Mouse (Mus musculus): ENCODE measurements at regions not wholly inside any gene's neighbourhood (a gene's known extent, or its start where the extent isn't known, plus 50 kb on each side); places are given as distances from the start of the nearest gene placed in this dataset.

DNA sequence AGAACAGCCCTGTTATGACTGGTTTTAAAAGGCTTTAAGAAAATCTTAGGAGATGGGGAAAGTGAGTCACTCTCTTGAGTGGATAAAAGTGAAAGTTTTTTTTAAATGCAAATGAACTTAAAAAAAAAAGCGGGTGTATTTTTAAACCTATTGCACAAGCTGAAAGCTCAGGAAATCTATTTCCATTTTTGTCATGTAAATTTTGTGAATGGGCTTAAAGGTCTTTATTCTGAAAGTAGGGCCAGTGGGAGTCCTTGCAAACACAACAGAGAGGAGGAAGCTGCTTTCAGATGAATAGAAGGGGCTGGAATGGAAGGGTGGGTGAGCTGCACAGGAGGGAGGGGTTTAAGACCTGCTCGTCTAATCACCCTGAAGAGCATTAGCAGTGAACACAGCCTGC, 62.9 kb downstream of the Fam84a start:
- Histone ChIP-seq H3K27me3 (ENCODE audit: control insufficient read depth, insufficient read depth, insufficient read length) (no peaks in the 10 kb centered on the region), H3K79me2 (ENCODE audit: control insufficient read depth, insufficient read depth) (no peaks in the 10 kb centered on the region), H3K36me3 (ENCODE audit: control insufficient read depth, insufficient read depth) (no peaks in the 10 kb centered on the region), H3K79me3 (ENCODE audit: low read depth) (no peaks in the 10 kb centered on the region), H3K4me3 (ENCODE audit: insufficient read depth, poor library complexity, severe bottlenecking) (no peak overlapping the region), H3ac (ENCODE audit: control insufficient read depth, insufficient read length, low read depth) (no peak overlapping the region)
- no peak for TF ChIP-seq FOSL1 (IDR thresholded peaks at IDR 0.05; ENCODE audit: insufficient read depth, low read length, poor library complexity, severe bottlenecking)
- TF ChIP-seq MYOG (IDR thresholded peaks at IDR 0.05; ENCODE audit: control insufficient read depth, extremely low read depth, insufficient read length) = no peak

GRCm38 (mm10) chr12:14082771-14083170, 69.1 kb downstream of the Fam84a start:
- no peak for TF ChIP-seq MAX (IDR thresholded peaks at IDR 0.05)
- no peak for TF ChIP-seq FOSL1 (IDR thresholded peaks at IDR 0.05; ENCODE audit: insufficient read depth, low read length, poor library complexity, severe bottlenecking)
- no peak for TF ChIP-seq CEBPB (IDR thresholded peaks at IDR 0.05; ENCODE audit: low read depth)
- TF ChIP-seq MYOG (IDR thresholded peaks at IDR 0.05; ENCODE audit: control insufficient read depth, extremely low read depth, insufficient read length) = no peak
- no peak for TF ChIP-seq MYOD1 (IDR thresholded peaks at IDR 0.05; ENCODE audit: control insufficient read depth, insufficient read length, low read depth)
- TF ChIP-seq USF1 (IDR thresholded peaks at IDR 0.05; ENCODE audit: low read depth) = no peak
- no peak for TF ChIP-seq CTCF (IDR thresholded peaks at IDR 0.05; ENCODE audit: control insufficient read depth, insufficient read depth, insufficient read length)
- no peaks in the 10 kb centered on the region for H3K79me3 ChIP-seq (ENCODE audit: low read depth)
- no peak overlapping the region for H3ac ChIP-seq (ENCODE audit: control insufficient read depth, insufficient read length, low read depth)
- H3K79me2 ChIP-seq (ENCODE audit: control insufficient read depth, insufficient read depth) = no peaks in the 10 kb centered on the region
- no peaks in the 10 kb centered on the region for H3K36me3 ChIP-seq (ENCODE audit: control insufficient read depth, insufficient read depth)
- no peak overlapping the region for H3K4me3 ChIP-seq (ENCODE audit: insufficient read depth, poor library complexity, severe bottlenecking)
- H3K27me3 ChIP-seq (ENCODE audit: control insufficient read depth, insufficient read depth, insufficient read length) = no peaks in the 10 kb centered on the region

- H3K27me3 ChIP-seq (ENCODE audit: control insufficient read depth, insufficient read depth, insufficient read length) = no peaks in the 10 kb centered on the region
- TF ChIP-seq CTCF (IDR thresholded peaks at IDR 0.05; ENCODE audit: control insufficient read depth, insufficient read depth, insufficient read length) = no peak
- no peak for TF ChIP-seq MYOD1 (IDR thresholded peaks at IDR 0.05; ENCODE audit: control insufficient read depth, insufficient read length, low read depth)
- TF ChIP-seq MYOG (IDR thresholded peaks at IDR 0.05; ENCODE audit: control insufficient read depth, extremely low read depth, insufficient read length) = no peak
- TF ChIP-seq MAX (IDR thresholded peaks at IDR 0.05) = no peak
- no peak for TF ChIP-seq FOSL1 (IDR thresholded peaks at IDR 0.05; ENCODE audit: insufficient read depth, low read length, poor library complexity, severe bottlenecking)
- TF ChIP-seq CEBPB (IDR thresholded peaks at IDR 0.05; ENCODE audit: low read depth) = no peak
- no peak for TF ChIP-seq USF1 (IDR thresholded peaks at IDR 0.05; ENCODE audit: low read depth)
- no peaks in the 10 kb centered on the region for H3K79me2 ChIP-seq (ENCODE audit: control insufficient read depth, insufficient read depth)
- H3K36me3 ChIP-seq (ENCODE audit: control insufficient read depth, insufficient read depth) = no peaks in the 10 kb centered on the region
- H3K79me3 ChIP-seq (ENCODE audit: low read depth) = no peaks in the 10 kb centered on the region
- no peak overlapping the region for H3ac ChIP-seq (ENCODE audit: control insufficient read depth, insufficient read length, low read depth)
- no peak overlapping the region for H3K4me3 ChIP-seq (ENCODE audit: insufficient read depth, poor library complexity, severe bottlenecking)
Observed at GRCm38 (mm10) chr12:14079892-14080291, 72.0 kb downstream of the Fam84a start.

GRCm38 (mm10) chr12:14069049-14069448, 82.8 kb downstream of the Fam84a start:
- no peak for TF ChIP-seq MAX (IDR thresholded peaks at IDR 0.05)
- no peak for TF ChIP-seq MYOG (IDR thresholded peaks at IDR 0.05; ENCODE audit: control insufficient read depth, extremely low read depth, insufficient read length)
- no peak for TF ChIP-seq MYOD1 (IDR thresholded peaks at IDR 0.05; ENCODE audit: control insufficient read depth, insufficient read length, low read depth)
- no peak for TF ChIP-seq FOSL1 (IDR thresholded peaks at IDR 0.05; ENCODE audit: insufficient read depth, low read length, poor library complexity, severe bottlenecking)
- no peak for TF ChIP-seq CTCF (IDR thresholded peaks at IDR 0.05; ENCODE audit: control insufficient read depth, insufficient read depth, insufficient read length)
- TF ChIP-seq CEBPB (IDR thresholded peaks at IDR 0.05; ENCODE audit: low read depth) = no peak
- TF ChIP-seq USF1 (IDR thresholded peaks at IDR 0.05; ENCODE audit: low read depth) = no peak
- Histone ChIP-seq H3K79me3 (ENCODE audit: low read depth) (no peaks in the 10 kb centered on the region), H3K27me3 (ENCODE audit: control insufficient read depth, insufficient read depth, insufficient read length) (no peaks in the 10 kb centered on the region), H3K79me2 (ENCODE audit: control insufficient read depth, insufficient read depth) (no peaks in the 10 kb centered on the region), H3K36me3 (ENCODE audit: control insufficient read depth, insufficient read depth) (no peaks in the 10 kb centered on the region), H3ac (ENCODE audit: control insufficient read depth, insufficient read length, low read depth) (no peak overlapping the region), H3K4me3 (ENCODE audit: insufficient read depth, poor library complexity, severe bottlenecking) (no peak overlapping the region)

DNA sequence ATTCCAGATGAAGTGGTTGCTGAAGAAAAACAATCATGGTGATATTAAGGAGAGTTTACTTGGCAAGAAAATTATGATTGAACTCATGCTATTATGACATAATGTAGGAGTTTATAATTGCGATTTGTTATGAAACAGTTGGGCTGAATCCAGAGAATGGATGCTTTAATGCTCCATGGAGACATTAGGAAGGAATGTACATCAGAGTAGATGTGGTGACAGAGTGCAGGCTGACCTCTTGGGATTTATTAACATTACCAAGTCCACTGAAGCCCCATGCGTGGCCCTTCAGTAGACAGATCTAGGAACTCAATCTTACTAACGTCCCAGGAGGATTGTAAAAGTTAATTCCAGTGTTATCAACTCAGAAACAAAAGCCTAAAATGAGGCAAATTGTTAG, 86.5 kb downstream of the Fam84a start:
- no peaks in the 10 kb centered on the region for H3K79me3 ChIP-seq (ENCODE audit: low read depth)
- no peaks in the 10 kb centered on the region for H3K27me3 ChIP-seq (ENCODE audit: control insufficient read depth, insufficient read depth, insufficient read length)
- no peak for TF ChIP-seq CTCF (IDR thresholded peaks at IDR 0.05; ENCODE audit: control insufficient read depth, insufficient read depth, insufficient read length)
- TF ChIP-seq CEBPB (IDR thresholded peaks at IDR 0.05; ENCODE audit: low read depth) = peak; percentile 13

GRCm38 (mm10) chr12:14063276-14063675, 88.6 kb downstream of the Fam84a start:
- Histone ChIP-seq H3K79me2 (ENCODE audit: control insufficient read depth, insufficient read depth) (no peaks in the 10 kb centered on the region), H3ac (ENCODE audit: control insufficient read depth, insufficient read length, low read depth) (no peak overlapping the region), H3K79me3 (ENCODE audit: low read depth) (no peaks in the 10 kb centered on the region), H3K36me3 (ENCODE audit: control insufficient read depth, insufficient read depth) (no peaks in the 10 kb centered on the region), H3K27me3 (ENCODE audit: control insufficient read depth, insufficient read depth, insufficient read length) (no peaks in the 10 kb centered on the region), H3K4me3 (ENCODE audit: insufficient read depth, poor library complexity, severe bottlenecking) (no peak overlapping the region)
- TF ChIP-seq FOSL1 (IDR thresholded peaks at IDR 0.05; ENCODE audit: insufficient read depth, low read length, poor library complexity, severe bottlenecking) (no peak), MAX (IDR thresholded peaks at IDR 0.05) (no peak), MYOG (IDR thresholded peaks at IDR 0.05; ENCODE audit: control insufficient read depth, extremely low read depth, insufficient read length) (no peak), MYOD1 (IDR thresholded peaks at IDR 0.05; ENCODE audit: control insufficient read depth, insufficient read length, low read depth) (no peak), USF1 (IDR thresholded peaks at IDR 0.05; ENCODE audit: low read depth) (no peak), CTCF (IDR thresholded peaks at IDR 0.05; ENCODE audit: control insufficient read depth, insufficient read depth, insufficient read length) (no peak), CEBPB (IDR thresholded peaks at IDR 0.05; ENCODE audit: low read depth) (no peak)

More for the DNA sequence above, 86.5 kb downstream of the Fam84a start:
- H3K36me3 ChIP-seq (ENCODE audit: control insufficient read depth, insufficient read depth) = no peaks in the 10 kb centered on the region
- no peaks in the 10 kb centered on the region for H3K79me2 ChIP-seq (ENCODE audit: control insufficient read depth, insufficient read depth)
- no peak overlapping the region for H3K4me3 ChIP-seq (ENCODE audit: insufficient read depth, poor library complexity, severe bottlenecking)
- H3ac ChIP-seq (ENCODE audit: control insufficient read depth, insufficient read length, low read depth) = no peak overlapping the region

Data from C2C12 (cell line).